Mouse (Mus musculus) ES-Bruce4 (cell line): ENCODE data around the gene Lcp1.

ENCODE experiments used
- CTCF ChIP-seq: IDR thresholded peaks from one replicate; pipeline ENCODE4 v1.8.1; 2011; ENCODE audit warnings: low read depth, low read length
- EP300 ChIP-seq: IDR thresholded peaks from 2 replicates; pipeline ENCODE4 v1.6.1; 2011; ENCODE audit warnings: low read depth, low read length; ENCODE audit not compliant: insufficient read depth
- POLR2A ChIP-seq: IDR thresholded peaks from one replicate; pipeline ENCODE4 v1.8.1; 2011; ENCODE audit warnings: low read length; ENCODE audit not compliant: insufficient read depth

- TF ChIP-seq CTCF (no peak), POLR2A (no peak), EP300 (no peak)
Observed at GRCm38 (mm10) chr14:75280406-75280805, 149.5 kb downstream of the Lcp1 start.
